Mouse (Mus musculus): Measurements from ENCODE around the gene Loxl1. TPM values are rescaled to one million over a fixed set of nuclear protein-coding genes. Genes with fewer than 3 reads are reported as not detected.

The Loxl1 gene
- total and polyA plus RNA-seq, 3 experiments, result not detected

DNA sequence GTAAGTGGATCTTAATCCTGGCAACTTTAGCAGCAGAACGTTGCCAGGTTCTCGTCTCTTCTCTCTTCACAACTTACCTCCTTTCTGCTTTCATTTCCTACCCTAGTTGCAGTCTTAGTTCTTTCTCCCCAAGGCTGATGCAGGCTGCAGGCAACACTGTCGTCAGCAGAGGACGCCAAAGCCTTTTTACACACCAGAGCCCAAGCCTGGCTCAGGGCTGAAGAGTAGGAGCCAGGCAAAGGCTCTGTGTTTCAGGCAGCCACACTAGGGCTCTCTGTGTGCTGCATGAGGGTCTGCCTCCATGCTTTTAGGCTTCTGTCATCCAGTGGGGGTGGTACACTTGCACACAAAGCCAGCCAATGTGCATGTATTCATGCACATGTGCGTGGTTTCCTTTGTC lies 17.3 kb upstream of the Loxl1 start:
- ATAC-seq (ENCODE audit: extremely low read depth, insufficient number of reproducible peaks, low FRiP score, poor library complexity, severe bottlenecking) (no peak), DNase-seq (ENCODE audit: low spot score) (no peak)
- Histone ChIP-seq H3K36me3 (replicated peaks) (no peaks in the 10 kb centered on the region), H3K27me3 (ENCODE audit: insufficient read depth, low read length) (peaks cover 7% of the 10 kb centered on the region), H3K4me3 (ENCODE audit: low read depth, low read length) (no peak overlapping the region), H3K4me1 (ENCODE audit: insufficient read depth, low read depth, low read length) (no peaks in the 10 kb centered on the region; the same call in 1 of the 2 replicates), H3K9me3 (replicated peaks) (no peaks in the 10 kb centered on the region)
- no peak for TF ChIP-seq TAL1 (conservative IDR thresholded peaks at IDR 0.05; ENCODE audit: low read depth, low read length)
- TF ChIP-seq CTCF (IDR thresholded peaks at IDR 0.05; ENCODE audit: low read depth, low read length), result no peak
- TF ChIP-seq POLR2AphosphoS5 (IDR thresholded peaks at IDR 0.05; ENCODE audit: insufficient replicate concordance, low read depth, low read length), result no peak
- no peak for TF ChIP-seq GATA1 (IDR thresholded peaks at IDR 0.05; ENCODE audit: borderline replicate concordance, low read length)
- no peak for TF ChIP-seq GATA2 (IDR thresholded peaks at IDR 0.05; ENCODE audit: borderline replicate concordance, low read depth, low read length)

GRCm38 (mm10) chr9:58327382-58327781 lies 14.4 kb upstream of the Loxl1 start:
- H3K4me1 ChIP-seq (ENCODE audit: insufficient read depth, low read depth, low read length), result no peaks in the 10 kb centered on the region; the same call in 1 of the 2 replicates
- TF ChIP-seq GATA1 (IDR thresholded peaks at IDR 0.05; ENCODE audit: borderline replicate concordance, low read length), result no peak
- no peak for TF ChIP-seq GATA2 (IDR thresholded peaks at IDR 0.05; ENCODE audit: borderline replicate concordance, low read depth, low read length)
- TF ChIP-seq POLR2AphosphoS5 (IDR thresholded peaks at IDR 0.05; ENCODE audit: insufficient replicate concordance, low read depth, low read length), result no peak
- no peak for TF ChIP-seq TAL1 (conservative IDR thresholded peaks at IDR 0.05; ENCODE audit: low read depth, low read length)
- no peak for TF ChIP-seq CTCF (IDR thresholded peaks at IDR 0.05; ENCODE audit: low read depth, low read length)
- no peak overlapping the region for H3K4me3 ChIP-seq (ENCODE audit: low read depth, low read length)
- no peaks in the 10 kb centered on the region for H3K36me3 ChIP-seq (replicated peaks)
- DNase-seq (ENCODE audit: low spot score) (no peak), ATAC-seq (ENCODE audit: extremely low read depth, insufficient number of reproducible peaks, low FRiP score, poor library complexity, severe bottlenecking) (no peak)
- peaks cover 7% of the 10 kb centered on the region for H3K27me3 ChIP-seq (ENCODE audit: insufficient read depth, low read length)
- no peaks in the 10 kb centered on the region for H3K9me3 ChIP-seq (replicated peaks)

GRCm38 (mm10) chr9:58326477-58327180 lies 13.6 kb upstream of the Loxl1 start:
- H3K4me3 ChIP-seq (ENCODE audit: low read depth, low read length), result no peak overlapping the region
- peaks cover 7% of the 10 kb centered on the region for H3K27me3 ChIP-seq (ENCODE audit: insufficient read depth, low read length)
- H3K36me3 ChIP-seq (replicated peaks), result no peaks in the 10 kb centered on the region
- H3K9me3 ChIP-seq (replicated peaks), result no peaks in the 10 kb centered on the region
- DNase-seq (ENCODE audit: low spot score) (no peak), ATAC-seq (ENCODE audit: extremely low read depth, insufficient number of reproducible peaks, low FRiP score, poor library complexity, severe bottlenecking) (no peak)
- TF ChIP-seq CTCF (IDR thresholded peaks at IDR 0.05; ENCODE audit: low read depth, low read length) (no peak), TAL1 (conservative IDR thresholded peaks at IDR 0.05; ENCODE audit: low read depth, low read length) (no peak)
- H3K4me1 ChIP-seq (ENCODE audit: insufficient read depth, low read depth, low read length), result no peaks in the 10 kb centered on the region; the same call in 1 of the 2 replicates

GRCm38 (mm10) chr9:58321681-58322080 lies 8.7 kb upstream of the Loxl1 start:
- TF ChIP-seq POLR2AphosphoS5 (IDR thresholded peaks at IDR 0.05; ENCODE audit: insufficient replicate concordance, low read depth, low read length) (no peak), GATA2 (IDR thresholded peaks at IDR 0.05; ENCODE audit: borderline replicate concordance, low read depth, low read length) (no peak), GATA1 (IDR thresholded peaks at IDR 0.05; ENCODE audit: borderline replicate concordance, low read length) (no peak), CTCF (IDR thresholded peaks at IDR 0.05; ENCODE audit: low read depth, low read length) (no peak), TAL1 (conservative IDR thresholded peaks at IDR 0.05; ENCODE audit: low read depth, low read length) (no peak)
- DNase-seq (ENCODE audit: low spot score), result no peak
- H3K36me3 ChIP-seq (replicated peaks), result no peaks in the 10 kb centered on the region

DNA sequence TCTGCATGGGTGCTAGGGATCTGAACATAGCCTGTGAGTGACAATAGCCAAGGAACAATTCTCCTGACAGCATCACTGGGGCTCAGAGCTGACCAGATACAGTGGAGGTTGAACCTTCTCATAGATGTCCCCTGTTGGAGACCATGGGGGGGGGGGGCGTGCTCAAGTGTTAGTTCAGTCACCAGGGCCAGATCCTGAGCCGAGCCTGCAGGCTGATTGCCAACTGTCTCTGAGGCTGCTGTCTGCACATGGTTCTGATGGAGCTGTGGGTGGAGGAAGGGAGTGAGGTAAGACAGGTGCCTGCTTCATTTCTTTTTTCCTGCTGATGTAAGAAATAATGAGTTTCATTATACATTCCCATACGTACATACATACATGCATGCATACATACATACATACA lies 5.3 kb upstream of the Loxl1 start:
- H3K4me1 ChIP-seq (ENCODE audit: insufficient read depth, low read depth, low read length), result no peaks in the 10 kb centered on the region
- no peaks in the 10 kb centered on the region for H3K36me3 ChIP-seq (replicated peaks)
- no peaks in the 10 kb centered on the region for H3K9me3 ChIP-seq (replicated peaks)
- H3K4me3 ChIP-seq (ENCODE audit: low read depth, low read length), result no peak overlapping the region
- peaks cover 6% of the 10 kb centered on the region; the same call in 1 of the 2 replicates for H3K27me3 ChIP-seq (ENCODE audit: insufficient read depth, low read length)
- ATAC-seq (ENCODE audit: extremely low read depth, insufficient number of reproducible peaks, low FRiP score, poor library complexity, severe bottlenecking) (no peak), DNase-seq (ENCODE audit: low spot score) (no peak)
- TF ChIP-seq POLR2AphosphoS5 (IDR thresholded peaks at IDR 0.05; ENCODE audit: insufficient replicate concordance, low read depth, low read length), result no peak

More at GRCm38 (mm10) chr9:58321681-58322080, 8.7 kb upstream of the Loxl1 start:
- Histone ChIP-seq H3K4me3 (ENCODE audit: low read depth, low read length) (no peak overlapping the region), H3K4me1 (ENCODE audit: insufficient read depth, low read depth, low read length) (no peaks in the 10 kb centered on the region; the same call in 1 of the 2 replicates), H3K27me3 (ENCODE audit: insufficient read depth, low read length) (peaks cover 2% of the 10 kb centered on the region; the same call in 1 of the 2 replicates), H3K9me3 (replicated peaks) (no peaks in the 10 kb centered on the region)
- no peak for ATAC-seq (ENCODE audit: extremely low read depth, insufficient number of reproducible peaks, low FRiP score, poor library complexity, severe bottlenecking)

DNA sequence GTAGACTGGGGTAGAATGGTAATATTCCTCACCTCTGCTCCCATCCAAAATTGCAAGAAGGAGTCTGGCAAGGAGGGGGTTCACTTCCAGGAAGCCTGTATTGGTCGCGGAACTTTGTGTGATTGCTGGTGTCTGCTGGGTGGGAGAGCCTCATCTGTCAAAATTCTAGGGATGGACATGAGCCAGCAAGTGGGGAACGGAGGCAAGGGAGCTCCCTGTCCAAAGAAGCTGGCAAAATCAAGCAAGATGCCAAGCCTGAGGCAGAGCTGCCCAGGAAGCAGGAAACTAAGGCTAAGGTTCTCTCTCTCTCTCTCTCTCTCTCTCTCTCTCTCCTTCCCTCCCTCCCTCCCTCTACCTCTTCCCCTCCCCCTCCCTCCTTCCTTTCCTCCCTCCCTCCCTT lies 4.4 kb upstream of the Loxl1 start:
- Histone ChIP-seq H3K9me3 (replicated peaks) (no peaks in the 10 kb centered on the region), H3K4me3 (ENCODE audit: low read depth, low read length) (no peak overlapping the region), H3K36me3 (replicated peaks) (no peaks in the 10 kb centered on the region), H3K4me1 (ENCODE audit: insufficient read depth, low read depth, low read length) (no peaks in the 10 kb centered on the region), H3K27me3 (ENCODE audit: insufficient read depth, low read length) (peaks cover 6% of the 10 kb centered on the region; the same call in 1 of the 2 replicates)
- ATAC-seq (ENCODE audit: extremely low read depth, insufficient number of reproducible peaks, low FRiP score, poor library complexity, severe bottlenecking), result no peak
- TF ChIP-seq CTCF (IDR thresholded peaks at IDR 0.05; ENCODE audit: low read depth, low read length) (no peak), POLR2AphosphoS5 (IDR thresholded peaks at IDR 0.05; ENCODE audit: insufficient replicate concordance, low read depth, low read length) (no peak), GATA2 (IDR thresholded peaks at IDR 0.05; ENCODE audit: borderline replicate concordance, low read depth, low read length) (no peak), GATA1 (IDR thresholded peaks at IDR 0.05; ENCODE audit: borderline replicate concordance, low read length) (no peak), TAL1 (conservative IDR thresholded peaks at IDR 0.05; ENCODE audit: low read depth, low read length) (no peak)
- DNase-seq (ENCODE audit: low spot score), result no peak
